Mouse (Mus musculus): ENCODE measurements around the gene Carm1. TPM values are rescaled to one million over a fixed set of nuclear protein-coding genes. Genes with fewer than 3 reads are reported as not detected.
"Not testable (repeated sequence)": the region's sequence is repeated elsewhere in the genome, so short reads cannot be mapped to it uniquely, and the experiment has no call there.

Carm1 gene
- polyA plus RNA-seq, 1 experiment from 2014 or later: 22.8 TPM

GRCm38 (mm10) chr9:21509772-21510688 lies 36.7 kb upstream of the Carm1 start, which contains the start of gene Tmed1:
Gene Tmed1 (minus strand): TSS chr9:21510252.
- peaks cover 39% of the 10 kb centered on the region for H3K36me3 ChIP-seq (ENCODE audit: control insufficient read depth, insufficient read depth, low read length)
- peak within 1 kb of the TSS; percentile 68 for H3K4me2 ChIP-seq (ENCODE audit: low read length)
- peak within 1 kb of the TSS; percentile 61 for H3K9ac ChIP-seq (ENCODE audit: low read length)
- H3K4me3 ChIP-seq (ENCODE audit: low read depth, low read length): peak within 1 kb of the TSS; percentile 46
- H3K27me3 ChIP-seq (replicated peaks; ENCODE audit: control insufficient read depth, insufficient read depth, low read length): no peaks in the 10 kb centered on the region
- under 1% methylated on average over 44 of the region's 44 CpGs for WGBS
- ATAC-seq: peak; percentile 97
- H3K27ac ChIP-seq (ENCODE audit: low read depth, low read length): peak within 1 kb of the TSS; percentile 84
- peaks cover 10% of the 10 kb centered on the region for H3K4me1 ChIP-seq (ENCODE audit: control insufficient read depth, insufficient read depth, low read length)
- DNase-seq (ENCODE audit: low spot score): peak; percentile 98
- H3K9me3 ChIP-seq (replicated peaks; ENCODE audit: control insufficient read depth, low read length): no peaks in the 10 kb centered on the region

GRCm38 (mm10) chr9:21510689-21511015 lies 36.0 kb upstream of the Carm1 start:
- ATAC-seq (no peak), DNase-seq (ENCODE audit: low spot score) (no peak)

GRCm38 (mm10) chr9:21511052-21511451 lies 35.6 kb upstream of the Carm1 start:
- no peaks in the 10 kb centered on the region for H3K9me3 ChIP-seq (replicated peaks; ENCODE audit: control insufficient read depth, low read length)
- peak overlapping the region; percentile 61 for H3K9ac ChIP-seq (ENCODE audit: low read length)
- H3K27me3 ChIP-seq (replicated peaks; ENCODE audit: control insufficient read depth, insufficient read depth, low read length): no peaks in the 10 kb centered on the region
- 0 out of 2 replicates have a peak overlapping the region, but pooled peaks have one; percentile 14 for H3K27ac ChIP-seq (ENCODE audit: low read depth, low read length)
- H3K4me1 ChIP-seq (ENCODE audit: control insufficient read depth, insufficient read depth, low read length): peaks cover 10% of the 10 kb centered on the region
- peak overlapping the region; percentile 68 for H3K4me2 ChIP-seq (ENCODE audit: low read length)
- peaks cover 30% of the 10 kb centered on the region for H3K36me3 ChIP-seq (ENCODE audit: control insufficient read depth, insufficient read depth, low read length)
- no peak for DNase-seq (ENCODE audit: low spot score)
- ATAC-seq: no peak
- WGBS: 81% methylated on average over 9 of the region's 9 CpGs
- H3K4me3 ChIP-seq (ENCODE audit: low read depth, low read length): peak overlapping the region; percentile 46

More at GRCm38 (mm10) chr9:21510689-21511015, 36.0 kb upstream of the Carm1 start:
- H3K36me3 ChIP-seq (ENCODE audit: control insufficient read depth, insufficient read depth, low read length): peaks cover 33% of the 10 kb centered on the region
- H3K4me3 ChIP-seq (ENCODE audit: low read depth, low read length): peak overlapping the region; percentile 46
- H3K4me2 ChIP-seq (ENCODE audit: low read length): peak overlapping the region; percentile 68
- peak overlapping the region; percentile 61 for H3K9ac ChIP-seq (ENCODE audit: low read length)
- 2% methylated on average over 7 of the region's 7 CpGs for WGBS
- no peaks in the 10 kb centered on the region for H3K9me3 ChIP-seq (replicated peaks; ENCODE audit: control insufficient read depth, low read length)
- peak overlapping the region; percentile 84 for H3K27ac ChIP-seq (ENCODE audit: low read depth, low read length)
- H3K4me1 ChIP-seq (ENCODE audit: control insufficient read depth, insufficient read depth, low read length): peaks cover 10% of the 10 kb centered on the region
- no peaks in the 10 kb centered on the region for H3K27me3 ChIP-seq (replicated peaks; ENCODE audit: control insufficient read depth, insufficient read depth, low read length)

- WGBS: 97% methylated on average over 4 of the region's 4 CpGs
- Histone ChIP-seq H3K9me3 (replicated peaks; ENCODE audit: control insufficient read depth, low read length) (no peaks in the 10 kb centered on the region), H3K9ac (ENCODE audit: low read length) (no peak overlapping the region), H3K4me1 (ENCODE audit: control insufficient read depth, insufficient read depth, low read length) (peaks cover 10% of the 10 kb centered on the region), H3K27me3 (replicated peaks; ENCODE audit: control insufficient read depth, insufficient read depth, low read length) (no peaks in the 10 kb centered on the region), H3K36me3 (ENCODE audit: control insufficient read depth, insufficient read depth, low read length) (peaks cover 6% of the 10 kb centered on the region), H3K4me2 (ENCODE audit: low read length) (no peak overlapping the region), H3K4me3 (ENCODE audit: low read depth, low read length) (no peak overlapping the region), H3K27ac (ENCODE audit: low read depth, low read length) (no peak overlapping the region)
- DNase-seq (ENCODE audit: low spot score) (no peak), ATAC-seq (no peak)
These were observed 33.2 kb upstream of the Carm1 start for GRCm38 (mm10) chr9:21513466-21513865.

GRCm38 (mm10) chr9:21517947-21518495 lies 28.7 kb upstream of the Carm1 start:
- H3K4me1 ChIP-seq (ENCODE audit: control insufficient read depth, insufficient read depth, low read length): no peaks in the 10 kb centered on the region
- H3K27me3 ChIP-seq (replicated peaks; ENCODE audit: control insufficient read depth, insufficient read depth, low read length): no peaks in the 10 kb centered on the region
- no peak overlapping the region for H3K9ac ChIP-seq (ENCODE audit: low read length)
- H3K4me2 ChIP-seq (ENCODE audit: low read length): no peak overlapping the region
- no peak for ATAC-seq
- no peaks in the 10 kb centered on the region for H3K9me3 ChIP-seq (replicated peaks; ENCODE audit: control insufficient read depth, low read length)
- no peaks in the 10 kb centered on the region for H3K36me3 ChIP-seq (ENCODE audit: control insufficient read depth, insufficient read depth, low read length)
- H3K27ac ChIP-seq (ENCODE audit: low read depth, low read length): no peak overlapping the region
- WGBS: 82% methylated on average over 6 of the region's 6 CpGs
- no peak overlapping the region for H3K4me3 ChIP-seq (ENCODE audit: low read depth, low read length)
- no peak for DNase-seq (ENCODE audit: low spot score)

- not testable (repeated sequence) for H3K27ac ChIP-seq (ENCODE audit: low read depth, low read length); H3K4me3 ChIP-seq (ENCODE audit: low read depth, low read length); H3K4me2 ChIP-seq (ENCODE audit: low read length); H3K36me3 ChIP-seq (ENCODE audit: control insufficient read depth, insufficient read depth, low read length); H3K9me3 ChIP-seq (replicated peaks; ENCODE audit: control insufficient read depth, low read length); H3K27me3 ChIP-seq (replicated peaks; ENCODE audit: control insufficient read depth, insufficient read depth, low read length); DNase-seq (ENCODE audit: low spot score); H3K9ac ChIP-seq (ENCODE audit: low read length); H3K4me1 ChIP-seq (ENCODE audit: control insufficient read depth, insufficient read depth, low read length); ATAC-seq
- 84% methylated on average over 6 of the region's 6 CpGs for WGBS
These were observed 28.0 kb upstream of the Carm1 start for GRCm38 (mm10) chr9:21518690-21519089.

GRCm38 (mm10) chr9:21525142-21525936 lies 21.4 kb upstream of the Carm1 start:
- no peak for ATAC-seq
- Histone ChIP-seq H3K9ac (ENCODE audit: low read length) (no peak overlapping the region), H3K36me3 (ENCODE audit: control insufficient read depth, insufficient read depth, low read length) (no peaks in the 10 kb centered on the region), H3K27me3 (replicated peaks; ENCODE audit: control insufficient read depth, insufficient read depth, low read length) (no peaks in the 10 kb centered on the region), H3K4me2 (ENCODE audit: low read length) (no peak overlapping the region), H3K27ac (ENCODE audit: low read depth, low read length) (no peak overlapping the region), H3K9me3 (replicated peaks; ENCODE audit: control insufficient read depth, low read length) (no peaks in the 10 kb centered on the region), H3K4me1 (ENCODE audit: control insufficient read depth, insufficient read depth, low read length) (no peaks in the 10 kb centered on the region), H3K4me3 (ENCODE audit: low read depth, low read length) (no peak overlapping the region)
- 87% methylated on average over 7 of the region's 7 CpGs for WGBS
- DNase-seq (ENCODE audit: low spot score): no peak

- ATAC-seq (no peak), DNase-seq (ENCODE audit: low spot score) (no peak)
- Histone ChIP-seq H3K36me3 (ENCODE audit: control insufficient read depth, insufficient read depth, low read length) (no peaks in the 10 kb centered on the region), H3K27ac (ENCODE audit: low read depth, low read length) (no peak within 1 kb of the TSS), H3K4me1 (ENCODE audit: control insufficient read depth, insufficient read depth, low read length) (no peaks in the 10 kb centered on the region), H3K9ac (ENCODE audit: low read length) (no peak within 1 kb of the TSS), H3K9me3 (replicated peaks; ENCODE audit: control insufficient read depth, low read length) (no peaks in the 10 kb centered on the region), H3K4me2 (ENCODE audit: low read length) (no peak within 1 kb of the TSS), H3K27me3 (replicated peaks; ENCODE audit: control insufficient read depth, insufficient read depth, low read length) (no peaks in the 10 kb centered on the region), H3K4me3 (ENCODE audit: low read depth, low read length) (no peak within 1 kb of the TSS)
- 68% methylated on average over 14 of the region's 14 CpGs for WGBS
These were observed 20.6 kb upstream of the Carm1 start, which contains the start of gene AB124611 for GRCm38 (mm10) chr9:21525937-21526633. Gene AB124611 (plus strand): TSS chr9:21526176.
